Mouse (Mus musculus): ENCODE measurements around the gene Scnn1b.

Scnn1b gene

DNA sequence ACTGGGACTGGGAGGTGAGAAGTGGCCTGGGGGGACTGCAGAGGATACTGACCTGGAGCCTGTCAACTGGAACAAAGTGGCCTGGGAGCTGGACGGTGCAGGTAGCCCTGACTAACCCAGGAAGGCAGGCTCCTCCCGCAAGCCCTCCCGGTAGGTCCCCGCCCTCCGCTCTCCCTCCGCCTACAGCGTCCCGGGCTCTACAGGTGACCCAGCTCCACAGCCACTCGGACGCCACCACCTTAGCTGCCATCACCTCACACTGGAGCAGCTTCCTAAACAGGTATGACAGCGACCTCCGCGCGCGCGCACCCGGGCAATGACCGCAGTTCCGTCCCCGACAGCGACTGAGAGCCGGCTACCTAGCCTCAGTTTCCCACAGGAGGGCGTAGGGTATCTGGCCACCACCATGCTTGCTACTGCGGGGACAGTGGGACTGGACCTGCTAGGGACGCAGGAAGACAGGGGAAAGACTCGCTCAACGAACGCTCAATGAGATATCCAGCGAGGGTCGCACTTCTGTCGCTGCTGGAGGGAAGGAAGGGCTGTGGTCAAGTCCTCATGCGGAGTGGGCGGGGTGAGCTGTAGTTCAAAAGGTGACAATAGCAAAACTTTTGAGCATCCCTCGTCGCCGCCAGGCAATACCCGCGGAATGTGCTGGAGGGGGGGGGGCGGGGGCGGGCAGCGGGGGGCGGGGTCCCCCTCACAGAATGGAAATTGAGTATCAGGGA lies at the start of gene Scnn1b:
Scnn1b (plus strand) TSS at position 181 of the 728 bp plus-strand sequence.
- DNase-seq (ENCODE audit: low read depth, low spot score), result no peak

GRCm38 (mm10) chr7:121821632-121822031 lies 43.2 kb upstream of the Scnn1b start:
- no peak for DNase-seq (ENCODE audit: low read depth, low spot score)

- no peak for DNase-seq (ENCODE audit: low read depth, low spot score)
Observed at GRCm38 (mm10) chr7:121828481-121828880, 36.4 kb upstream of the Scnn1b start.

GRCm38 (mm10) chr7:121835392-121835791 lies 29.4 kb upstream of the Scnn1b start:
- no peak for DNase-seq (ENCODE audit: low read depth, low spot score)

DNA sequence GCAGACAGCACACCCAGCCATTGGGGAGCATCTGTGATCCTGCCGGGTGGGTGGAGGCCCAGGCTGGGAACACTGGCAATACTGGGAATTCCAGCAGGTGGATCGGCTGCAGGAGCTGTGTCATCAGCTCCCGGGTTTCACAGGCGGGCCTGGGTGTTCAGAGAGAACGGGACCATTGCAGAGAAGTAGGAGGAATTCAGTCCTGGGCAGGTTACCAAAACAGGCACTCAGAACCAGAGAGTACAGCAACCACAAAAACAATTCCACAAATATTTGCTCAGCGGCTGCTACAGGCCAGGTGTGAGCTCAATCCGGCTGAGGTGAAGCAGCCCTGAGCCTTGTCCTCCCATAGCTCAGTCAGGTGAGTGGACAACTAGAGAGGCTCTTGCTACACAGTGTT lies 28.0 kb upstream of the Scnn1b start:
- no peak for DNase-seq (ENCODE audit: low read depth, low spot score)

DNA sequence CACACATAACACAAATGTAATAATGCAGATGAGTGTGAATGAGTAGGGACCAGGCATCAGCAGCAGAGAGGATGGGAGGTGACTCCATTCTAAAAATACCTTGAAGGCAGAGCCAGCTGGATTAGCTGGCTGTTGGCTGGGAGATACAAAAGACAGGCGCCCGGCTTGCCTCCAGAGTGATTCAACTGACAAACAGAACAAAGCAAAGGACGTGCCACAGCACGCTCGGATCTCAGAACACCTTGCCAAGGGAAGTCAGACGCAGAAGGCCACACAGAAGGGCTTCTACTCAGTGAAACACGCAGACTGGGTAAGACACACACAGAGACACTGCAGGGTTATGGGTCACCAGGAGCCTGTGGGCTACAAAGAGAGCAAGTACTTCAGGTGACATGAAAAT lies 24.0 kb upstream of the Scnn1b start:
- DNase-seq (ENCODE audit: low read depth, low spot score), result no peak

GRCm38 (mm10) chr7:121842234-121842633 lies 22.6 kb upstream of the Scnn1b start:
- no peak for DNase-seq (ENCODE audit: low read depth, low spot score)

- no peak for DNase-seq (ENCODE audit: low read depth, low spot score)
Observed at GRCm38 (mm10) chr7:121845964-121846363, 18.9 kb upstream of the Scnn1b start.

GRCm38 (mm10) chr7:121848537-121849168 lies 16.2 kb upstream of the Scnn1b start:
- no peak for DNase-seq (ENCODE audit: low read depth, low spot score)

DNA sequence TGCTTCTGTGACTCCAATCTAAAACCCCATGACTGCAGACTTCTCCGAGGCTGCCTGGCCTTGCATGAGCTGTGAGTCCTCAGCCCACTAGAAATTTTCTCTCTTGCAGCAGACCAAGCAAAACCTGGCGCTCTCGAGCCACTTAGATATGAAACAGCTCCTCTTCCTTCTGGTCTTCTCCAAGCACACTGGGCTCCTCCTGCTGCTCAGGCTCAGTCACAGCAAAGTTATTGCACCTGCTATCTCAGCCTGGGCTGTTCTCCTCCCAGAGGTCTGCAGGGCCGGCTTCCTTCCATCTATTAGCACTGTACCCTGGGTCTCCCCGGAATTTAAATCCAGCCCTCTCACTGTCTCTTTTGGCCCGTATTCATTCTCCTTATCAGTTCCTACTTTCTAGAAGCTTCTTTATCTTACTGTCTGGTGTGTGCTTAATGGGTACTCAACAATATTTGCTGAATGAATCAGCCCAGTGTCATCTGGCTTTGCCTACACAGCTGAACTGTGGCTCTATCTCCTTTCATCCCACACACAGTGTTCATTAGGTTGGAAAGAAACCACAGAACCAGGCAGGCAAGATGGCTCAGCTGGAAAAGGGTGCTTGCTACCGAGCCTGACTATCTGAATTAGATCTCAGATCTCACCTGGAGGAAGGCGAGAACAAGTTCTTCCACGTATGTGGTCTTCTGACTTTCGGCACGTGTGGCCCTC lies 7.5 kb upstream of the Scnn1b start:
- DNase-seq (ENCODE audit: low read depth, low spot score), result no peak

GRCm38 (mm10) chr7:121858939-121859338 lies 5.9 kb upstream of the Scnn1b start:
- no peak for DNase-seq (ENCODE audit: low read depth, low spot score)

- DNase-seq (ENCODE audit: low read depth, low spot score), result no peak
Observed at GRCm38 (mm10) chr7:121871631-121872030, 6.8 kb downstream of the Scnn1b start.

DNA sequence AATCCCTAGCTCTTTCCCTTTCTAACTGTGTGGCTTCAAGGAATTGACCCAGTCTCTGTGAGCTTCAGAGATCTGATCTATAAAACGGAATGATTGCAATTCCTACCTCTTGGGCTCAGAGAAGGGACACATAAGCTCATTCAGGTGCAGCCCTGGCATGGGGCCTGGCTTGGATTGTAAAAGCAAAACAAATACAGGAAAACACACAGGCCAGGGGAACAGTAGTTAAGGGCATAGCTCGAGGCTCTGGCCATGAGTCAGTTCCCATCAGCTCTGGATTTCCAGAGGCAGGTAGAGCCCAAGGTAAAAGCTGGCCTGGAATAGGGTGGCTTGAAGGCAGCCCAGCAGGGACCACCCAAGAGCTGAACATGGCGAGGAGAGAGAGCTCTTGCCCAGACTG lies 9.2 kb downstream of the Scnn1b start:
- no peak for DNase-seq (ENCODE audit: low read depth, low spot score)

GRCm38 (mm10) chr7:121874784-121875183 lies 9.9 kb downstream of the Scnn1b start:
- DNase-seq (ENCODE audit: low read depth, low spot score), result no peak

GRCm38 (mm10) chr7:121880246-121880645 lies 15.4 kb downstream of the Scnn1b start:
- no peak for DNase-seq (ENCODE audit: low read depth, low spot score)

GRCm38 (mm10) chr7:121890636-121891360 lies 26.0 kb downstream of the Scnn1b start:
- DNase-seq (ENCODE audit: low read depth, low spot score), result no peak

DNA sequence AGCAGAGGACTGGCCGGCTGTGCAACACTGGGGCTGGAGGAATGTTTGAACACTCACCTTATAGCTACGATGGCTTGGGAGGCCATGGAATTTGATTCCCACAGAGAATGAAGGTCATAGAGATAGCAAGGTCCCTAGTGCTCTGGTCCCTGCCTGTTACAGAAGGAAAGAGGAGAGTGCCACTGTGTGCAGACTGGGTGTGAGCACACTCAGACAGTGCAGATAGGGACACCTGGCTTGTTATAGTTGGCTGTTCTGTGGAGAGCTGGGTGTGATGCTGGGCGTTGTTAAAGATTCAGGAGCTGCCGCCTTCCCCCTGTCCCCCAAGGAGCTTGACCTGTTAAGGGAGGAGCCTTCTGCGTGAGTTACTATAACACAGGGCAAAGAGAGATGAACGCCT lies 31.9 kb downstream of the Scnn1b start:
- DNase-seq (ENCODE audit: low read depth, low spot score), result no peak

DNA sequence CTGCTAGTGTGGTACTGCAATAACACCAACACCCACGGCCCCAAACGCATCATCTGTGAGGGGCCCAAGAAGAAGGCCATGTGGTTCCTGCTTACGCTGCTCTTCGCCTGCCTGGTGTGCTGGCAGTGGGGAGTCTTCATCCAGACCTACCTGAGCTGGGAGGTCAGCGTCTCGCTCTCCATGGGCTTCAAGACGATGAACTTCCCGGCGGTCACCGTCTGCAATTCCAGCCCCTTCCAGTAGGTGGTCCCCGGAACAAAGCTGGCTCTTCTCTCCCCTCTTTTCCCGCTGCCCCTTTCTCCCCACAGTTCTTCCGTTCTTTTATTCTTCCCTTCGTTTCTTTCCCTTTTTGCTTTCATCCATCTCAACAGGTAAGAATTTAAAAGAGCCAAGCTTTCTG lies 34.5 kb downstream of the Scnn1b start:
- DNase-seq (ENCODE audit: low read depth, low spot score), result no peak

DNA sequence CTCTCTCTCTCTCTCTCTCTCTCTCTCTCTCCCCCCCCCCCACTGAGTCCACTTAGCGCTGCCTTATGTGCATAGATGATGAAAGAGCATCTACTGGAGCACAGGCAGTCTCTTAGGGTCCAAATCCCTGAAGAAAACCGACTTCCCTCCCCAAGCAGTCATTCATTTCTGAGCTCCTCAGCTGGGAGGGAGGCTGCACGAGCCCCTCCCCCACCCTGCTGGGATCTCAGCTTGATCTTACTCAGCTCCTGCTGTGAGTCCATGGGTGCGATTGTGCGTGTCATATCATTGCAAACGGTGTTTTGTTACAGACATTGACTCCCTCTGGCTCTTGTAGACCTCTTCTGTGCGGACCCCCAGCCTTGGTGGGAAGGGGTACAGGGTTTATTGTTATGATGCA lies 35.1 kb downstream of the Scnn1b start:
- no peak for DNase-seq (ENCODE audit: low read depth, low spot score)

DNA sequence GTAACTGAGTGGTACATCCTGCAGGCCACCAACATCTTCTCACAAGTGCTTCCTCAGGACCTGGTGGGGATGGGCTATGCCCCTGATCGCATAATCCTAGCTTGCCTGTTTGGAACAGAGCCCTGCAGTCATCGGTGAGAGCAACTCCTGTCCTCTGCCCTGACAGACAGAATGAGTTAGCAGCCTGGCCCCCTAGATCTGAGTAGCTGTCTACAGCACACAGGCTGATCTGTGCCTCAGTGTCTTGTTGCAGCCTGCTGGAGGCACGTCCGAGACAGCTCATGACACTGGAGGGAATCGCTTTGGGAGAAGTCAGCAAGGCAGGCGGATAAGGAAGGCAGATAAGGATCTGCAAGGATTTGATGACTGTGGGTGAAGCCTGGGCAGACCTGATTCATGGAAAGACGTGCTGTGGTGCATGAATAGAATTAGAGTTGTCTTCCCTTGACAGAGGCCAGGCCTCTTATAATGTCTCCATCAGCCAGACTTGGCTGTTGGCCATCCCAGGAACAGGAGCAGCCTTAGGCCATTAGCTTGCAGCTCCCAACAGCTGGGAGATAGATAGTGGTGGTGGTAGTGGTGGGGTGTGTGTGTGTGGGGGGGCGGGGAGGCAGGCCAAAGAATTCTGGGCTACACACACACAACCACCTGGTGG lies 38.0 kb downstream of the Scnn1b start:
- DNase-seq (ENCODE audit: low read depth, low spot score), result no peak

GRCm38 (mm10) chr7:121906879-121907278 lies 42.0 kb downstream of the Scnn1b start:
- no peak for DNase-seq (ENCODE audit: low read depth, low spot score)

DNA sequence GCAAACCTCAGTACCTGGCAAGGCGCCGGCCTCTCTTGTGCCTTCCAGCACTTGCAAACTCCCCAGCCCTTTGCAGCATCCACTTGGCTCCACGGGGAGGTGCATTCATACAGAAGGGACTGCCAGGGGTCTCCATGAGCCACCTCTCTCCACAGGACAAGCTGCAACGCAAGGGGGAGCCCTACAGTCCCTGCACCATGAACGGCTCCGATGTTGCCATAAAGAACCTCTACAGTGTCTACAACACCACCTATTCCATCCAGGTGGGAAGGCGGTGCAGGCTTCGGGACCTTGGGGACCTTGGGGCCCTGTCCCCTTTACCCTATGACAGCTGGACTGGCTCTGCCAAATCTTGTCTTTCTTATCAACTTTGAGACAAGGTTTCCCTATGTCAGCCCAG lies 47.4 kb downstream of the Scnn1b start:
- no peak for DNase-seq (ENCODE audit: low read depth, low spot score)

All from c-Kit-negative CD71-positive TER-119-positive erythroid progenitor cells, embryonic 14.5 days (primary cell).